Mouse (Mus musculus): ENCODE data around the gene Vwa3a.

Vwa3a gene

GRCm38 (mm10) chr7:120836361-120836760, 97.2 kb downstream of the Vwa3a start:
- DNase-seq (ENCODE audit: low read depth): peak; percentile 82

GRCm38 (mm10) chr7:120838436-120839160, 99.5 kb downstream of the Vwa3a start:
- DNase-seq (ENCODE audit: low read depth): no peak

- DNase-seq (ENCODE audit: low read depth): no peak
These were observed 100.7 kb downstream of the Vwa3a start for GRCm38 (mm10) chr7:120839786-120840185.

- DNase-seq (ENCODE audit: low read depth): peak; percentile 96
These were observed 103.4 kb downstream of the Vwa3a start, which contains the start of gene Eef2k for GRCm38 (mm10) chr7:120842345-120843036. Gene Eef2k, plus strand, starts transcription at chr7:120842831.

- peak; percentile 80 for DNase-seq (ENCODE audit: low read depth)
These were observed 104.0 kb downstream of the Vwa3a start for GRCm38 (mm10) chr7:120843037-120843621.

- DNase-seq (ENCODE audit: low read depth): no peak
These were observed 104.8 kb downstream of the Vwa3a start for GRCm38 (mm10) chr7:120843852-120844435.

- DNase-seq (ENCODE audit: low read depth): no peak
These were observed 105.6 kb downstream of the Vwa3a start for GRCm38 (mm10) chr7:120844689-120845088.

GRCm38 (mm10) chr7:120848831-120849512, 109.9 kb downstream of the Vwa3a start:
- no peak for DNase-seq (ENCODE audit: low read depth)

GRCm38 (mm10) chr7:120850165-120850564, 111.0 kb downstream of the Vwa3a start:
- peak; percentile 47 for DNase-seq (ENCODE audit: low read depth)
